Mouse (Mus musculus) retina, postnatal 7 days (tissue): ENCODE data around the gene AI661453.
A peak's percentile ranks its signal among the peaks of the same experiment; 100 is the strongest.
"Not testable (repeated sequence)": the region's sequence is repeated elsewhere in the genome, so short reads cannot be mapped to it uniquely, and the experiment has no call there.

Experiments used
- DNase-seq: peaks from one replicate; pipeline ENCODE4 v3.0.0-alpha.2; 2012; ENCODE audit warnings: low read depth, low spot score

The AI661453 gene

GRCm38 (mm10) chr17:47501946-47502706 is 65.7 kb downstream of the AI661453 start, which contains the start of gene Taf8:
Gene Taf8, minus strand, starts transcription at chr17:47502292.
- DNase-seq, result peak; percentile 86

DNA sequence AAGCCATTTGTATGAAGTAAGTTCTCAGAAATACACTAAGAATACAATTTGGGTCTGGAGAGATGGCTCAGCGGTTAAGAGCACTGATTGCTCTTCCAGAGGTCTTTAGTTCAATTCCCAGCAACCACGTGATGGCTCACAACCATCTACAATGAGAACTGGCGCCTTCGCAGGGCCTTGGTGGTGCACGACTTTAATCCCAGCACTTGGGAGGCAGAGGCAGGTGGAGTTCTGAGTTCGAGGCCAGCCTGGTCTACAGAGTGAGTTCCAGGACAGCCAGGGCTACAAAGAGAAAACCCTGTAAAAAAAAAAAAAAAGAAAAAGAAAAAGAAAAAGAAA is 66.3 kb downstream of the AI661453 start:
- DNase-seq, result not testable (repeated sequence)

DNA sequence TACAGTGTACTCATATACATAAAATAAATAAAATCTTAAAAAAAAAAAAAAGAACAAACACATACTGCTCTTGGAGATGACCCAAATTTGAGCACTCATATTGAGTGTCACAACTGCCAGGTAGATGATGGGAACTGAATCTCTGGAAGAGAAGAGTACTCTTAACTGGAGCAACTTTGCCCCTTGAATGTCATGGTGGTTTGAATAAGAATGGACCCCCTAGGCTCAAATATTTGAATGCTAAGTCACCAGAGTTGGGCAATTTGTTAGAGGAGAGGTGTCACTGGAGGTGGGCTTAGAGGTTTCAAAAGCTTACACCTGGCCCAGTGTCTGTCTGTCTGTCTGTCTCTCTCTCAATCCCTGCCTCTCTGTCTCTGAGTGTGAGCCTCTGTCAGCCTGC is 67.3 kb downstream of the AI661453 start:
- DNase-seq, result no peak

- no peak for DNase-seq
Observed at GRCm38 (mm10) chr17:47504228-47504627, 67.8 kb downstream of the AI661453 start.

- no peak for DNase-seq
Observed at GRCm38 (mm10) chr17:47504941-47505346, 68.5 kb downstream of the AI661453 start, which contains the start of gene Ccnd3. Gene Ccnd3, plus strand, starts transcription at chr17:47505051.

- no peak for DNase-seq
Observed at GRCm38 (mm10) chr17:47505566-47505965, 69.2 kb downstream of the AI661453 start.

DNA sequence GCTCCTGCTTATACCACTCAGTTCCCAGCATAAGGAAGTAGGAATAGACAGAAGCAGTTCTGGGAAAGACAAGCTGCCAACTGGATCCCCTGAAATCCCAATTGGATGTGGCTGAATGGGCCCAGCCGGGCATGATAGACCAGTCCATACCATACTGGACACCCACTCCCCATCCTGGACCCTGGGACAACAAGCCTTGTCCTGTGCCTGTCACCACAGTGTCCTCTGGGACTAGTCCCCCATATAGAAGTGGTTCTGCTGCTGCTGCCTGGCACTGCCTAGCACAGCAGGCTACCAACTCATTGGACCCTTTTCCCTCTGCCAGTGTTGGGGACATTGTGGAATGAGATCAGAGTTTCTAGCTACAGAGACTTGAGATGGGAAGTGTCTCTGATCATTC is 69.6 kb downstream of the AI661453 start:
- no peak for DNase-seq

GRCm38 (mm10) chr17:47506697-47507096 is 70.3 kb downstream of the AI661453 start:
- no peak for DNase-seq

GRCm38 (mm10) chr17:47507523-47507922 is 71.1 kb downstream of the AI661453 start:
- no peak for DNase-seq

GRCm38 (mm10) chr17:47508012-47508608 is 71.7 kb downstream of the AI661453 start:
- DNase-seq, result no peak

- no peak for DNase-seq
Observed at GRCm38 (mm10) chr17:47509031-47509705, 72.8 kb downstream of the AI661453 start.

GRCm38 (mm10) chr17:47511111-47512020 is 75.0 kb downstream of the AI661453 start:
- DNase-seq, result peak; percentile 92

GRCm38 (mm10) chr17:47512956-47513775 is 76.8 kb downstream of the AI661453 start:
- no peak for DNase-seq

GRCm38 (mm10) chr17:47515180-47515844 is 78.9 kb downstream of the AI661453 start:
- DNase-seq, result no peak

- DNase-seq, result no peak
Observed at GRCm38 (mm10) chr17:47516232-47516631, 79.8 kb downstream of the AI661453 start.

DNA sequence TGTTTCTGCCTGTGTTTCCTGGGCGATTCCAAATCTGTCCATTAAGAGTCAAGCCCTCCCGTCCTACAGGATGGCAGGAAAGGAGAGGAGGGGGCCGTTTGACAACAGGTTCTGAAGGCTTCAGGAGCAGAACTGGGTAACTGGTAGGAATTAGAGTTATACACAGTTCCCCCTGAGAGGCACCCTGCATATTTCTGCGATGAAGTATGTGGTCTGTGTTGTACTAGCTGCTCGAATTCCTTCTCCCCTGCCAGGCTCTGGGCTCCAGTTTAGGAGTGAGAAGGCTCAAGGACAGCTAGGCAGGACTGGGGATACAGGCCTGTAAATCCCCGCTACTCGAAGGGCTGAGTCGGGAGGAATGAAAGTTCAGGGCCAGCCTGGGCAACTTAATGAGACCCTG is 81.8 kb downstream of the AI661453 start:
- DNase-seq, result no peak
